Mouse (Mus musculus) megakaryocyte progenitor cell, adult 5-6 weeks (primary cell): ENCODE results near the gene Ramp2. TPM values are rescaled to one million over a fixed set of nuclear protein-coding genes. Genes with fewer than 3 reads are reported as not detected.
A peak's percentile ranks its signal among the peaks of the same experiment; 100 is the strongest.

Experiments
- ATAC-seq: replicated peaks from 2 replicates; pipeline ENCODE4 v1.8.0; 2016; ENCODE audit warnings: mild to moderate bottlenecking, moderate TSS enrichment, inconsistent platforms; ENCODE audit not compliant: poor library complexity
- total RNA-seq, 2 experiments: library from RNA; stranded (forward) in 1 of 2; stranded (reverse) in 1 of 2; fragments of 157-497, 149-512 nt in 1 of 2; fragments of 200-1000 nt in 1 of 2; gene quantifications; 2 replicates each; pipeline versions ENCODE4 v1.2.3 to v1.2.4; 2015 to 2017

The Ramp2 gene
- total RNA-seq, 2 experiments from 2014 or later = 1.9 TPM; not detected in 1

DNA sequence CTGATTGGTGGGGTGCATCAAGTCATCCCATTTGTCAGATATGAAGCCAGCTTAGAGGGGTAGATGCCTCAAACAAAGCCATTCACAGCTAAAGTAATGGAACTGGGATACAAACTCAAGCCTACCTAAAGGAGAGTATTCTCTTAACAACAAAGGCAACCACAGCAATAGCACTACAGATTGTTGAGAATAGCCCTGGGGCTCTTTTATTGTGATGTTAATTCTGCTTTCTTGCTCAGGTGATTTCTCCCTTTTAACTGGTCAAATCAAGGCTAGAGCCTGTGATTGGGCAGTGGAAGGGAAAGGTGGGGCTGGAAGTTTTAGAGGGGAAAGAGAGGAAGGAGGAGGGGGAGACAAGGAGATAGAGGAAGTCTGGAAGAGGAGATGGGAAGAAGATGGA is 11.7 kb upstream of the Ramp2 start:
- ATAC-seq = no peak

DNA sequence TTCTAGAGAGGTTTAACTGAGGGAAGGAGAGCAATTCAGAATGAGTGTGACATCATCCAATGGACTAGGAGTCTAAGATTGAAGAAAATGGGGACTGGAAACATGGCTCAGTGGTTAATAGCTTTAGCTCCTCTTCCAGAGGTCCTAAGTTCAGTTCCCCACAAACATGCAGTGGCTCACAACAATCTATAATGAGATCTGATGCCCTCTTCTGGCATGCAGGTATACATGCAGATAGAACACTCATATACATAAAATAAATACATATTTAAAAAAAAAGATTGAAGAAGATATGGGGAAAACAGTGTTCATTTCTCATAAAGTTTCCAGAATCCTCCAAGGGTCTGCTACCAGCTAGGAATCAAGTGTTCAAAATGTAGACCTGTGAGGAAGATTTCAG is 10.4 kb upstream of the Ramp2 start:
- no peak for ATAC-seq

DNA sequence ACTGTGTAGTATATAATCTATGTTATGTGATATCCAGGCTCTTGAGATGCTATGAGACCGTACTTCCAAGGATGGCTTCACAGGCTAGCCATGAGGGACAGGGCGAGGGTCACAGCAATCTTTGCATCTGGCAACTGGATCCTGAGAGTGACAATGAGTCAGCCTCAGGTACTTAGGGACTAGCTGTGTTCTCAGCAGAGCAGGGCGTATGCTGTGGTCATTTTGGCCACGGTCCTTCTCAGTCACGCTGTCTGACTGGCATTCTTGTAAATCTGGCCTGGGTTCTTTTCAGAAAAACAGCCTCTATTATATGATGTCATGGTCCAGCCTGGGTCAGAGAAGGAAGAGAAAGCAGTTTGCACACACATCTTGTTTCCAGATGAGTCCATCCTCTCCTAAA is 9.0 kb upstream of the Ramp2 start:
- no peak for ATAC-seq

DNA sequence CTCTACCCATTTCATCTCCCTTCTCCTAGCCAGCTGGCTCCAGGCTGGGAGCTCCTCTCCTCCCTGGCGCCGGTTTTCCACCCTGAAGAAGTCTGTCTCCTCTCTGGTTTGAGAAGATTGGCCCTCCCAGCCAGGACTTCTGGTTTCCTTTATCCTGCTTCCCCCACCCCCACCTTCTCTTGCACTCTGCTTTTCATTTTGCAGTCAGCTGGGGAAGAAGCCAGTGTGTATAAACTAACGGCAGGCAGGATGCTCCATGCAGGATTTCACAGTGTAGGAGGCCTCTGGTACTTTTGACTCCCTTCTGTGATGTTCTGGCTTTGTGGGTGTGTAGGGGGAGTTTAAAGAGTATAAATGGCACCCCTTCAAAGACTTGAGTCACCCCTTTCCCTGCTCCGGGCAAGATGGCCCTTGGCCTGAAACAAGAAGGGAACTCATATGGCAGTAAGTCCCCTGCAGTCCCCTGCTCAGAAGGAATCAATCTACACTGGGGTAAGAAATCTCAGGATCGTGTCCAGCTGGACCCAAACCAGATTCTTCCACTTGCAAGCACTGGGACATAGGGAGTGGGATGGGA is 7.7 kb upstream of the Ramp2 start:
- no peak for ATAC-seq

DNA sequence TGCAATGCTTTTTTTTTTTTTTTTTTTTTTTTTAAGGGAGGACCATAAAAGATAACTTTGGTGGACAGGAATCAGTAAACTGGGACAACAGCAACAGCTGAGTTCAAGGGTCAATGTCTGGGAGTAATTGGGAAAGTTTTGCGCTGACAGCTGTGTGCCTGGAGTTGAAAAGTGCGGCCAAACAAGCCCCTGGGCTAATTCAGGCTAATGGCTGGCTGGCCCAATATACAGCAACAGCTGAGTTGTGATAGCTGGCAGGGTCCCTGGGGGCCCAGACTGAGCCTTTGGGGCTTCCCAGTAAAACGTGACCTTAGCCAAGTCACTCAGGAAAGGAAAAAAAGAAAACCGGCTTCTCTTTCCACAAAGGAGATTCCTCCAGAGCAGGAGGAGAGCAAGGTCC is 757 bp upstream of the Ramp2 start:
- no peak for ATAC-seq

DNA sequence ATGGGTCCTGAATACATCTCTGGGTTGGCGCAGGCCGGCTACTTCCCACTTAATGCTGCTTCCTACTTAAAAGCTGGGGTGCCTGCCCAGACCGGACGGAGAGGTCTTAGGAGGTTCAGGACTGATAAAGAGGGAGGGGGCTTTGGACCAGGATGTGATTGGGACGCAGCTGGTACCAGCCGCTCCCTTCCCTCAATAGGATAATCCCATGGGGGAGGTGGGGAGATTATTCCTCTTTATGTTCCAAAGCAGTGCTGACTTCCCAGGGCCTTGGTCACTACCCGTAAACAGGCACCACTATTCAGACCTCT is 829 bp downstream of the Ramp2 start:
- ATAC-seq = peak; percentile 15; the same call in 1 of the 2 replicates

DNA sequence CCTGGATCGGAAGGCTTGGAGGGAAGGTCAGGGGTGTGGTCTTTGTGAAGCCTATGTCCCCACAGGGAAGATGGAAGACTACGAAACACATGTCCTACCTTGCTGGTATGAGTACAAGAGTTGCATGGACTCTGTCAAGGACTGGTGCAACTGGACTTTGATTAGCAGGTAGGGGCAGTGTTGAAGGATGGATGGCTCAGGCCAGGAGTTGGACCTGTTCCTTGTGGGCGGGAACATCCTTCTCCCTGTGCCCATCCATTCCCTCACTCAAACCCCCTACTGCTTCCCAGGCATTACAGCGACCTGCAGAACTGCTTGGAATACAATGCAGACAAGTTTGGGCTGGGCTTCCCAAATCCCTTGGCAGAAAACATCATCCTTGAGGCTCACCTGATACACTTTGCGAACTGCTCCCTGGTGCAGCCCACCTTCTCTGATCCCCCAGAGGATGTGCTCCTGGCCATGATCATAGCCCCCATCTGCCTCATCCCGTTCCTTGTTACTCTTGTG is 1.7 kb downstream of the Ramp2 start:
- ATAC-seq = no peak

DNA sequence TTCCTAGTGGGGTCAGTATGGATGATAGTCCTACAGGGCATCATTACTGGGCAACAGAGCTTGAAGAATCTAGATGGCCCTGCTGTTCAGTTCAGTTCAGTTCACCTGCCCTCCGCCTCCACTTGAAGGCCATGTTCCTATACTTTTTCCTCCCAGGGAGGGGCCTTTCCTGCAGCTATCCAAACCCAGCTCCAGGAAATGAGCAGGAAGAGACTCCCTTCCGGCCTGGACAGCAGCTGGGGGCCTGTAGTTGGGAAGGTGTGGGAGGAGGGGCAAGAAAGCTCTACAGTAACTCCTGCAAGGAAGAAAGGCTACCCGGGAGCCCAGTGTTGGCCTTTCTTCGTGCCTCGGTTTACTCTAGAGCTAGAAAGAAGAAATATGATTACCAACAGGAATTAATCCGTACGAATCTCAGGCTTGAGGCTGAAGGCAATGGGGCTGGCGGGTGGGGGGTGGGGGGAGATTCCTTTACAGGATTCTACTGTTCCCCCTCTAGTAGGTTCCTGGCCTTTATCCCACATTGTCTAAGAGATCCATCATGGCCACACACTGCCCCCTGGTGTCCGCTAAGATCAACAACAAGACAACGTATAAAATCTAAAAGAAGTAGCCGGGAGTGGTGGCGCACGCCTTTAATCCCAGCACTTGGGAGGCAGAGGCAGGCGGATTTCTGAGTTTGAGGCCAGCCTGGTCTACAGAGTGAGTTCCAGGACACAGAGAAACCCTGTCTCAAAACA is 2.6 kb downstream of the Ramp2 start:
- ATAC-seq = peak; percentile 66

DNA sequence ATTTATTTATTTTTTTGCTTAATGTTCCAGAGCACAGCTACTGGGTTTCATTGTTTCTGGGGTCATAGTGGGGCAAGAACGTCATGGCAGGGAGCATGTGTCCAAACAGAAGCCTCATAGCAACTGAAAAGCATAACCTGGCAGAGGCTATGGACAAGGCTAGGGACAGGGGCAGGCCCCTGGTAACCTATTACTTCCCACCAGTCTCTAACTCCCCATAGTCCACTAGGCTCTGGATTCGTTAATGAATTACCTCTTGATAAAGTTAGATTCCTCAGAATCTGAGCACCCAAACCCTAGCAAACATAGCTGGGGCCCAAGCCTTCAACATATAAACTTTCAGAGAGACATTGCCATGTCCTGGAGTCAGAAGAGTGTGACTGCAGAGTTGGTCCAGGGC is 5.2 kb downstream of the Ramp2 start:
- ATAC-seq = no peak

DNA sequence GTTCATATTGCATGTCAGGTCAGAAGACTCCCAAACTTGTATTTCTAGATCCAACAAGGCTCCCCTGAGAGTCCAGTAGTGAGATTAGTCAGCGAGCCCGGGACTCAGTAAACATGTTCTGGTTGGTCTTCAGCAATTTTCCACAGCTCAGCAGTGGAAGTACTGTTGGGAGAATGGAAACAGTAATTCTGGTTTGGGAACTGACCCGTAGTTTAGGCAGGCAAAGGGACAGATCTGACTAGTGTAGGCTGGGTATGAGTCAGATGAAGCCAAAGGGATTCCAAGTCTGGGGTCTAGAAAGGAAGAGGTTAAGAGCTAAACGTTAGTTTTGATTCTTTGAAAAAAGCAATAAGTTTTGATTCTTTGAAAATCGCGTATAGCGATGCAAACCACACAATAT is 7.1 kb downstream of the Ramp2 start:
- ATAC-seq = no peak

DNA sequence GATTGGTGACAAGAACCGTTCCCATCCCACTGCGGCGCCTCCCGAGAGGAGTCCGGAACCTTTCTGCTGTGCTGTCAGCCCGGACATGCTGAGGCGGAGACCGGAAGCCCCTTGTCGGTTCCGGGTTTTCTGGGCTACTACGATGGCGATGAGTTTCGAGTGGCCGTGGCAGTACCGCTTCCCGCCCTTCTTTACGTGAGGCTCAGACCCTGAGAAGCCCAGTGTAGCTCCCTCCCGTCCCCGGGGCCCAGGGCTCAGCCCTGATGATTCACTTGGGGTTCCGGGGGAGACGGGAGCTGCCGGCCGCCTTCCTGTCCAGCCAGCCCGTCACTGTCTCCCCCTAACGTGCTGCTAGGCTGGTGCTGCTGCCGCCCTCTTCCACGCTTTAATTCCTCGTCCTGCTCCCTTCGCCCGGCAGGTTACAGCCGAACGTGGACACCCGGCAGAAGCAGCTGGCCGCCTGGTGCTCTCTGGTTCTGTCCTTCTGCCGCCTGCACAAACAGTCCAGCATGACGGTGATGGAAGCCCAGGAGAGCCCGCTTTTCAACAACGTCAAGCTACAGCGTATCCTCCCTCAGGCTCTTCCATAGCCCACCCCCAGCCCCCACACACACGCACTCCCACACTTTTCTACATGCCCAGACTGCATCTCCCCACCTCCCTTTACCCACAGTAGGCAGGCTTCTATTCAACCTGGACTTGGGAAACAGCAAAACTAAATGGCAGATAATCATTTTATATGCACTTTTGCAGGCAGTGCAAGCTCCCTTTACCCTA is 8.0 kb downstream of the Ramp2 start, which contains the start of gene Vps25:
TSS of gene Vps25 (plus strand) at position 95 of the 777 bp plus-strand sequence.
- ATAC-seq = peak; percentile 97

DNA sequence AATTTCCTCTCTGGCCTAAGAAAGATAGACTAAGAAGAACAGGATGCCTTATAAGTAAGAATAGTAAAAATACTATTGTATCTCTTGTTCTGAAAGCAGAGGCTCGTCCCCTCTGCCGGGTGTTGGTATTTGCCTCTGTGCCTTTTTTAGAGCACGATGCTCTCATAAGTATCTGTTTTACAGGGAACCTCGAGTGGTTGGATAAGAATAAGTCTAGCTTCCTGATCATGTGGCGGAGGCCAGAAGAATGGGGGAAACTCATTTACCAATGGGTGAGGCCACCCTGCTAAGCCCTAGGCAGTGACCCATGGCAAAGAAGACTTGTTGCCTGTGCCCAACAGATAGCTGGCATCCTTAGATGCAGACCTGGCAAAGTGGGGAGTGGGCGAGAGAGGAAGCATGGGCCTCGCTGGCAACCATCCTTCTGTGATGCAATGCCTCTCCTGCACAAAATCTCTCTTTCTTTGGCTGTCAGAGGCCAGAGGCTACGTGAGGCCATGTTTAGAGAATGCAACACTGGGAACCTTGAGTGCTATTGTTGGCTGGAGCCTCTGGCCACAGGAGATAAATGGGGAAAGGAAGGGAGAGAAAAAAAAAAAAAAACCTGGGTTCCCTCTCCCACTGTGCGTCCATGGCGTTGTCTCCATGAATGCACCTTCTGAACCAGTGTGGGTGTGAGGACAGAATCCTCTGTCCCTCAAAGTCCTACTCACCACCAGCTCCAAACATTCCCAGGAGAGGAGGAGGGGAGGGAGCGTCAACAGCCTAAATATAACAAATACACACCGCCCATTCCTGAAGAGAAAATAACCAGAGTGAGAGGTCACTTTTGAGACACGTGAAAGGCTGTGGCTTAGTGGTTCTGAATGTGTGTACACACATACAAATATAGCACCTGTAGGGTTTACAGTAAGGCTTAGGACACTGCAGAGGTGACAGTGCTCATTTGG is 10.3 kb downstream of the Ramp2 start:
- no peak for ATAC-seq

DNA sequence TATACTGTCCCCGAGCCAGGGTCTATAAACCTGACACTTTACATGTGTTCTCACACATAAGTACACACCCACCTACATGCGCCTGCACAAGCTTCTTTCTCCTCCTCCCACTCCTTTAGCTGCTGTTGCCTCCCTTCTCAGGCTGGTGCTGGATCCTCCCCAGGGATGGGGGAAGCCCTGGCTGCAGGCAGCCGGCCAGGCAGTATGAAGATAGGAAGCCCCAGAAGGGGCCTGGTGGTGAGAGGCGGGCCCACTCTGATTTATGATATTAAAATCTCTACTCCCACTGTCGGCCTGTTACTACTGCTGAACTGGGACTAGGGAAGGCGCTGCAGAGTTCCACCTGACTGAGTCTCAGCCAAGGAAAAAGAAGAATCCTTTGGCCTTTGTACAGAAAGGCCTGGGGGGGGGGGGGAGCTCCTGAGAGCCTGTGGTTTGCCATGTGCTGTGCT is 13.5 kb downstream of the Ramp2 start:
- 0 out of 2 replicates have a peak, but pooled peaks have one; percentile 15 for ATAC-seq

DNA sequence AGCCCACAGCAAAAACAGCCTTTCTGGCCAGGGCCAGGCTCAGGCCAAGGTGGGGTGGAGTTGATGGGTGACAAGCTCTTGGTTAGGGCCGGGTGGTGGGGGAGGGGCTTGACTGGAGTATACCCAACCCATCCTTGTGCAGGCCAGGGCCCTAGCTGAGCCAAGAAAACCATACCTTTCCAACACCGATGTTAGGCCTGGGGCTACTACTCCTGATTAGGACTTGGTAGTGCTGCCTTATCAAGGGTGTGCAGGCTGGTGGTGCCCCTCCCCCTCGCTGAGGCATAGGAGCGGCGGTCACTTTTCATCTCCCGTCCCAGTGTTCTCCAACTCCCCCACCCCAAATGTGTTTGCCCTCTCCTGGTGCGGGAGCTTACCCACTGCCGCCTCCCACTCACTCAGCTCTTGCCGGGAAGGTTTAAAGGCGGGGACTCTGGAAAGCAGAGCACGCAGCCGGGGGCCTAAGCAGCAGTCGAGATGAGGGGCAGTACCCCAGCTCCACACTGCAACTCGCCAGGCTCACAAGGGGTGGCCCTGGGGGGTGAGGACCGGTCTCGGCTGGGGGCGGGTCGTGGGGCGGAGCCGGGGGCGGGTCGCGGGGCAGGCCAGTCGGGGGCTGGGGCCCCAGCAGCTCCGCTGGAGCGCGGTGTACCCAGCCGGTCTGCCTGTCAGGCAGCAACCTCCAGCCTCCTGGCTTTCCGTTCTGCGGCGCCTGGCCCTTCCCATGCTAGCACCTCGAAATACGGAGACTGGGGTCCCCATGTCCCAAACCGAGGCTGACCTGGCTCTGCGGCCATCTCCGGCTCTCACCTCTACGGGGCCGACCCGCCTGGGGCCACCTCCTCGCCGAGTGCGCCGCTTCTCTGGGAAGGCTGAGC is 14.4 kb downstream of the Ramp2 start, which contains the start of gene Wnk4:
TSS of gene Wnk4 (plus strand) at position 620 of the 878 bp plus-strand sequence.
- peak; percentile 81 for ATAC-seq

DNA sequence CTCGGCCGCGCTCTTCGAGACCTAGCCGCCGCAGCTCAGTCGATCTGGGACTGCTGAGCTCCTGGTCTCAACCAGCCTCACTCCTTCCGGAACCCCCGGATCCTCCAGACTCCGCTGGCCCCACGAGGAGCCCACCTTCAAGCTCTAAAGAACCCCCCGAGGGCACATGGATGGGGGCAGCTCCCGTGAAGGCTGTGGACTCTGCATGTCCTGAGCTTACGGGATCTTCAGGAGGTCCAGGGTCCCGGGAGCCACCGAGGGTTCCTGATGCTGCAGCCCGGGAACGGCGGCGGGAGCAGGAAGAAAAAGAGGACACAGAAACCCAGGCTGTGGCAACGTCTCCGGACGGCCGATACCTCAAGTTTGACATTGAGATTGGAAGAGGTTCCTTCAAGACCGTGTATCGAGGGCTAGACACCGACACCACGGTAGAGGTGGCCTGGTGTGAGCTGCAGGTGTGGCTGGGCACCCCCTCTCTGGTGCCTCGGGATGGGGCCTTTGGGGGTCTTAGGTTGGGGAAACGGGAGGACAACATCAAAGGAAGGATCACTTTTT is 15.1 kb downstream of the Ramp2 start:
- ATAC-seq = peak; percentile 15; the same call in 1 of the 2 replicates

DNA sequence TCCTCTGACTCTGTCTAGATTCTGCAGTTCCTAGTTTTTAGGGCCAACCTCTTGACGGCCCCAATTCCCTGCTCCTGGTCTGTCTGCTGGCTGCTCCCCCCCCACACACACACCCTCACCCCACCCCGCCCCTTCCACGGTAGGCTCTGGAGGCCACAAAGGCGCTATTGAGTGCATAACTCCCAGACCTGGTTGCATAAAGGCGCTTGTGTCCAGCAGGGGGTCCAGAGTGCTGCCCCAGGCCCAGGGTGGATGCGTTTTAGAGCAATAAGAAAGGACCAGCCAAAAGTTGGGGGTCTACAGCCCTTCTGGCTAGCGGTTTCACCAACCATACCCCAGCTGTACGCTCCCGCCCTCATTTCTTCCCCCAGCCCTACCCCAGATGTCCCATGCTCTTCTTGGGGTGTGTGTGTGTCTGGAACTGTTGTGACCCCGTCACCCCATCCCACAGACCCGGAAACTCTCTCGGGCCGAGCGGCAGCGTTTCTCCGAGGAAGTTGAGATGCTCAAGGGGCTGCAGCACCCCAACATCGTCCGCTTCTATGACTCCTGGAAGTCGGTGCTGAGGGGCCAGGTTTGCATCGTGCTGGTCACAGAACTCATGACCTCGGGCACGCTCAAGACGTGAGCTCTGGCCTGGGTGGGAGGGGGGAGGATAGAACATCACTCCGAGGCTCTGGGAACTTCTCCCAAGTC is 16.6 kb downstream of the Ramp2 start:
- no peak for ATAC-seq

DNA sequence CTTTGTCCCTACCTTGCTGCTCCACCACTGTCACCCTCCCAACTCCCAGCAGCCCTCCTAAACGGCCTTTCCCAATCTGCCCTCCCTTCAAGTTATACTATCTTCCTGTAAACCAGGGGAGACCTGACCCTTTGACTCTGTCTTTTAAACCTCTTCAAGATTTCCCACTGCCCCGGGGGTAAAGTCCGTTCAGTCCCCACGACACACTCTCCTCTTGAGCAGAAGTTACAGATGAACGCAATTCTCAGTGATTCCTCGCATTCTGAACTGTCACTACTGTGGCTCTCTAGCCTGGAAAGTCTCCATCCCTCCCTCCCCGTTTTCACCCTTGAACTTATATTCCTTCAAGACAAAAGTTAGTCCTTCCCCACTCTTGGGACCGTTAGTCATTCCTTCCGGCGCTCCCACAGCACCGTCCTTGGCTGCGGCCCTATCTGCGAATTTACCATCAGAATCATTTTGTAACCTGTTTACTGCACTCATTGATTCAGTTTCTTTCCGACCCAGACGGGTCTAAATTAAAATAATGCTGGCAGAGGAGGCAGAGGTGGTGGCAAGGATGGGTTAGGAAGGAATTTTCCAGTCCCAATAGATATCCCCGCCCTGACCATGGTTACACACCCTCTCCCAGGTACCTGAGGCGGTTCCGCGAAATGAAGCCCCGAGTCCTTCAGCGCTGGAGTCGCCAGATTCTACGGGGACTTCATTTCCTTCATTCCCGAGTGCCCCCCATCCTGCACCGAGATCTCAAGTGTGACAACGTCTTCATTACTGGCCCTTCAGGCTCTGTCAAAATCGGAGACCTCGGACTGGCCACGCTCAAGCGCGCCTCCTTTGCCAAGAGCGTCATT is 17.5 kb downstream of the Ramp2 start:
- ATAC-seq = no peak

DNA sequence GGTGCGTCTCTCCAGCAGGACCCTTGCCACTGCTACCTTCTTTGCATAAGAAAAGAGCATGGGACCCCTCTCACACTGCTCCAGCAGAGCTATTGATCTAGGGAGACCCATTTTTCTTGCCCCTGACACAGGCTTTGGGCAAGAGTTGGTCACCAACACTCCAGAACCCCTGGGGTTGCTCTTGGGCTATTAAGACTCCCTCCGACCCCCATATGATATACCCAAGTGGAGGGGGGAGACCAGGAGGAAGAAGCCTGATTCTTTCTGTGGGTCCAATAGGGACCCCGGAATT is 18.1 kb downstream of the Ramp2 start:
- no peak for ATAC-seq
